Mouse (Mus musculus) CH12.LX (cell line): ENCODE data around the gene Cadm1.

Experiments
- CTCF ChIP-seq, 2 experiments: IDR thresholded peaks in 1 of 2; conservative IDR thresholded peaks in 1 of 2; 2 replicates each; pipeline ENCODE4 v1.5.1; 2011 to 2012; ENCODE audit warnings: low read depth in 2 of 2, low read length in 2 of 2, improper control_type of control experiment in 1 of 2, inconsistent platforms in 1 of 2, mild to moderate bottlenecking in 1 of 2, moderate library complexity in 1 of 2
- MXI1 ChIP-seq: IDR thresholded peaks from 2 replicates; pipeline ENCODE4 v1.6.1; 2011; ENCODE audit warnings: mild to moderate bottlenecking, low read depth, low read length, improper control_type of control experiment
- MYC ChIP-seq: IDR thresholded peaks from 2 replicates; pipeline ENCODE4 v1.6.1; 2011; ENCODE audit warnings: low read depth, mild to moderate bottlenecking, improper control_type of control experiment, low read length
- RAD21 ChIP-seq: IDR thresholded peaks from 2 replicates; pipeline ENCODE4 v1.6.1; 2011; ENCODE audit warnings: low read depth, mild to moderate bottlenecking, low read length, improper control_type of control experiment, moderate library complexity
- RCOR1 ChIP-seq: conservative IDR thresholded peaks from 2 replicates; pipeline ENCODE4 v1.6.1; 2012; ENCODE audit warnings: low read depth, mild to moderate bottlenecking, inconsistent platforms, low read length, improper control_type of control experiment

DNA sequence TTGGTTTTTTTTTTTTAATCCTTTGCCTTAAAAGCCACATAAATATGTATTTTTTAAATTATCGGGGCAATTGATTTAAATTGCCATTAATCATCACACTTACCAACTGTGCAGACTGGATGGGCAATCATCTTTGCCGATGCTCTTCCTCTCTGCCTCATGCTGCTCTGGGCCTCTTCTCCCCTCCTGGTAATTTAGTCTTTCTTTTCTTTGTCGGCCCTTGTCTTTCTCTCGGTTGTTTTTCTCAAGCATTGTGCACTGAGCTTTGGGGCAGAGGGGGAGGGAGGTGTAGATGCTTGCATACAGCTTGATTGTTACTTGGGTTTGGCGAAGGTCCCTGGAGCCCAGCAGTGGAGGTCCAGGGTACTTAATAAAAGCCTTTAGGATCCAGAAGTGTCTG is 318.8 kb downstream of the Cadm1 start:
- TF ChIP-seq CTCF (conservative IDR thresholded peaks at IDR 0.05 in 1 of 2, IDR thresholded peaks at IDR 0.05 in 1 of 2; ENCODE audit: low read depth in 2 of 2, low read length in 2 of 2) (no peak), RAD21 (no peak), MXI1 (no peak), RCOR1 (no peak), MYC (no peak)
